Mouse (Mus musculus) limb, embryonic 11.5 days (tissue): ENCODE measurements around the gene Dgkg. TPM values are rescaled to one million over a fixed set of nuclear protein-coding genes. Genes with fewer than 3 reads are reported as not detected.

Experiments used
- ATAC-seq: fragments of 200-750 bp; cut with Nextera tagmentation; 2 replicates; pipeline ENCODE4 v1.8.0; 2017; ENCODE audit warnings: low read depth; ENCODE audit not compliant: insufficient number of reproducible peaks, low FRiP score, low TSS enrichment
- DNase-seq: peaks from one replicate; pipeline ENCODE4 v3.0.0-alpha.2; 2015; ENCODE audit warnings: low spot score
- H3K27ac ChIP-seq: fragments of 300-500 bp; sonication (generic); replicated peaks from 2 replicates; pipeline ENCODE4 v1.5.1; 2014; ENCODE audit warnings: low read depth, mild to moderate bottlenecking, low read length
- H3K27me3 ChIP-seq: fragments of 300-500 bp; sonication (generic); 2 replicates; pipeline ENCODE4 v1.6.1; 2014; ENCODE audit warnings: mild to moderate bottlenecking, low read length, mixed read lengths; ENCODE audit not compliant: control insufficient read depth, insufficient read depth
- H3K36me3 ChIP-seq: fragments of 300-500 bp; sonication (generic); 2 replicates; pipeline ENCODE4 v1.6.1; 2014; ENCODE audit warnings: mild to moderate bottlenecking, low read length, moderate library complexity, mixed read lengths; ENCODE audit not compliant: control insufficient read depth, insufficient read depth
- H3K4me1 ChIP-seq: fragments of 300-500 bp; sonication (generic); 2 replicates; pipeline ENCODE4 v1.6.1; 2014; ENCODE audit warnings: low read length, mixed read lengths; ENCODE audit not compliant: control insufficient read depth, insufficient read depth
- H3K4me2 ChIP-seq: fragments of 300-500 bp; sonication (generic); 2 replicates; pipeline ENCODE4 v1.6.1; 2014; ENCODE audit warnings: low read depth, mild to moderate bottlenecking, moderate library complexity; ENCODE audit not compliant: severe bottlenecking
- H3K4me3 ChIP-seq: fragments of 300-500 bp; sonication (generic); 2 replicates; pipeline ENCODE4 v1.5.1; 2014; ENCODE audit warnings: low read depth, low read length
- H3K9ac ChIP-seq: fragments of 300-500 bp; sonication (generic); 2 replicates; pipeline ENCODE4 v1.6.1; 2014; ENCODE audit warnings: mild to moderate bottlenecking, low read length
- H3K9me3 ChIP-seq: fragments of 300-500 bp; sonication (generic); 2 replicates; pipeline ENCODE4 v1.6.1; 2016; ENCODE audit warnings: low read length; ENCODE audit not compliant: control insufficient read depth
- WGBS: fragments of 180-500 bp; shearing (Covaris S2); extraction: QIAGEN DNeasy Blood & Tissue Kit; methylation state at CpG from one replicate; pipeline ENCODE4 v1.1.7; 2014; 5-methylcytosine and 5-hydroxymethylcytosine counted together
- polyA plus RNA-seq: library from polyadenylated mRNA; unstranded; fragments of >200 nt; fragmentation: Nextera tagmentation; extraction: Ambion mirVana; gene quantifications from 2 replicates; pipeline ENCODE4 v1.2.1, GENCODE M21; 2014

Gene Dgkg
- polyA plus RNA-seq, 1 experiment from 2014 or later, result 0.16 TPM

DNA sequence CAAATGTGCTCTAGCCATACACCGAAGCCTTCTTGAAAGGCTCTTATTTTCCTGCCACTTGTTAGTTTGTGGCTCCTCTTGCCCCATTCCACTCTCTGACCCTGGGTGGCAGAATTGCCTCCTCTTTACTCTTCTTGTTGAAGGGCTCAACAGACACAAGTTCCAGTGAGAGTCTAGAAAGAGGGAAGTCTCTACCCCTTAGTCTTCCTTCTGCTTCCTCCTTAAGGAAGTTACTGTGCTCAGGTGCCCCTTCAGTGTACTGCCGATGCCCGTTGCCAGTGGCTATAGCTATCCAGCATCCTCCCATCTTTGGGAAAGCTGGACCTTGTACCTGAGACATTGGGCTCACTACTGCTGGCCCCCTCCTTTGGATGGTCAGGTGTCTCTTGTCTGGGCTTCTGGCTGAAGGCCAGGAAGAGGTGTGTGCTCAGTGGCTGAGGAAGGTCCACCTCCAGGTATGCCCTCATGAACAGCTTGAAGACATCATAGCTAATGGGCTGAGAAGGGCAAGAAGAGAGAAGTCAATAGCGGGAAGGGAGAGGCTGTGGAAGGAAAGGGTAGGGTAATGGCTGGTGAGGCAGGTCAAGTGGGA lies 56.8 kb downstream of the Dgkg start:
- WGBS, result 90% methylated on average over 4 of the region's 4 CpGs
- Histone ChIP-seq H3K9me3 (no peaks in the 10 kb centered on the region), H3K4me3 (no peak overlapping the region), H3K4me1 (no peaks in the 10 kb centered on the region), H3K36me3 (no peaks in the 10 kb centered on the region), H3K4me2 (no peak overlapping the region), H3K9ac (no peak overlapping the region), H3K27me3 (no peaks in the 10 kb centered on the region), H3K27ac (no peak overlapping the region)
- DNase-seq, result no peak
- ATAC-seq, result no peak

DNA sequence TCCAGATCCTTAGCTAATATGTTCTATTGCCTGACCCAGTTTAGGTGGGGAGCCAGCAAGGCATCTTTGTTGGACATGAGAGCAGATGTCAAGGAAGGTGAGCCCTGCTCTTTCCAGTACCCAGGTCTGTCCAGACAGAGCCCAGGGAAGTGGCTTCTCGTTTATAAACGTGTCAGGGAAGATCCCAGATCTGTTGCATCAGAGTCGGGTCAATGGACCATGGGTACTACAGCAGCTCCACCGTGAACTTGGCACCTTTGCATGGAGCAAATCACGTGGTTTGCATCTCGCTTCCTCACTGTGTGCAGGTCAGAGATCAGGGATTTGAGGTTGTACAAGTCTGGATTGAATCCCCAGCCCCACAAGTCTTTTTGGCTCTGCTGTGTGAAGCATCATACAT lies 58.3 kb downstream of the Dgkg start:
- ATAC-seq, result no peak
- no peak overlapping the region for H3K9ac ChIP-seq
- no peak overlapping the region for H3K4me2 ChIP-seq
- H3K4me1 ChIP-seq, result no peaks in the 10 kb centered on the region
- WGBS, result 87% methylated on average over 6 of the region's 6 CpGs
- H3K36me3 ChIP-seq, result no peaks in the 10 kb centered on the region
- DNase-seq, result no peak
- no peak overlapping the region for H3K4me3 ChIP-seq
- H3K27ac ChIP-seq, result no peak overlapping the region
- no peaks in the 10 kb centered on the region for H3K9me3 ChIP-seq
- no peaks in the 10 kb centered on the region for H3K27me3 ChIP-seq

GRCm38 (mm10) chr16:22596394-22596793 lies 60.6 kb downstream of the Dgkg start:
- H3K27ac ChIP-seq, result no peak overlapping the region
- ATAC-seq, result no peak
- H3K27me3 ChIP-seq, result no peaks in the 10 kb centered on the region
- H3K36me3 ChIP-seq, result no peaks in the 10 kb centered on the region
- no peaks in the 10 kb centered on the region for H3K9me3 ChIP-seq
- WGBS, result 82% methylated on average over 1 of the region's 1 CpGs
- no peak overlapping the region for H3K4me2 ChIP-seq
- no peak for DNase-seq
- H3K9ac ChIP-seq, result no peak overlapping the region
- no peak overlapping the region for H3K4me3 ChIP-seq
- H3K4me1 ChIP-seq, result no peaks in the 10 kb centered on the region

GRCm38 (mm10) chr16:22593907-22594306 lies 63.1 kb downstream of the Dgkg start:
- H3K27me3 ChIP-seq, result no peaks in the 10 kb centered on the region
- H3K4me3 ChIP-seq, result no peak overlapping the region
- WGBS, result 93% methylated on average over 2 of the region's 2 CpGs
- no peaks in the 10 kb centered on the region for H3K4me1 ChIP-seq
- no peak overlapping the region for H3K27ac ChIP-seq
- no peak overlapping the region for H3K9ac ChIP-seq
- no peaks in the 10 kb centered on the region for H3K9me3 ChIP-seq
- no peak overlapping the region for H3K4me2 ChIP-seq
- no peak for ATAC-seq
- no peaks in the 10 kb centered on the region for H3K36me3 ChIP-seq
- no peak for DNase-seq

DNA sequence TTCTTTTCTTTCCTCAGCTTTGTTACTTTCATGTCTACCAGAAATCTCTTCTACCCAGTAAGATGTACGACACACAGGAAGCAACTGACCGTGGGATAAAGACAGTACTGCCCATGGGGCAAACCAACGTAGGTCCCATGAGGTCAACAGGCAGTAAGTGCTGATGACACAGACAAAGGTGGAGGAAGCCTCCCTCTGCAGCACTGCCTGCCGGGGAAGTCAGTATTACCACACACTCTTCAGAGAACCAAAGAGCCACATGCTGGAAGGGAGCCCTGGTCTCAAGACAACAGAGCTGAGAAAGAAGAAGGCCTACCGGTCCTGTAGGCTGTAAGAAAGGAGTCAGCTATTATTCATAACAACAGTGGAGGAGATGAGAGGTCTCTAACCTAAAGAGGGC lies 67.4 kb downstream of the Dgkg start:
- Histone ChIP-seq H3K36me3 (no peaks in the 10 kb centered on the region), H3K4me2 (no peak overlapping the region), H3K27me3 (no peaks in the 10 kb centered on the region), H3K4me3 (no peak overlapping the region), H3K4me1 (no peaks in the 10 kb centered on the region), H3K27ac (no peak overlapping the region), H3K9me3 (no peaks in the 10 kb centered on the region), H3K9ac (no peak overlapping the region)
- WGBS, result 74% methylated on average over 5 of the region's 5 CpGs
- ATAC-seq (no peak), DNase-seq (no peak)

GRCm38 (mm10) chr16:22586151-22586836 lies 70.7 kb downstream of the Dgkg start:
- Histone ChIP-seq H3K4me1 (no peaks in the 10 kb centered on the region), H3K4me3 (no peak overlapping the region), H3K4me2 (no peak overlapping the region), H3K27ac (no peak overlapping the region), H3K36me3 (no peaks in the 10 kb centered on the region), H3K9ac (no peak overlapping the region), H3K27me3 (no peaks in the 10 kb centered on the region), H3K9me3 (no peaks in the 10 kb centered on the region)
- DNase-seq (no peak), ATAC-seq (no peak)
- 88% methylated on average over 11 of the region's 11 CpGs for WGBS

- Histone ChIP-seq H3K9me3 (no peaks in the 10 kb centered on the region), H3K36me3 (no peaks in the 10 kb centered on the region), H3K4me2 (no peak overlapping the region), H3K4me3 (no peak overlapping the region), H3K27ac (no peak overlapping the region), H3K9ac (no peak overlapping the region), H3K27me3 (no peaks in the 10 kb centered on the region), H3K4me1 (no peaks in the 10 kb centered on the region)
- DNase-seq, result no peak
- no peak for ATAC-seq
- 88% methylated on average over 3 of the region's 3 CpGs for WGBS
Observed at GRCm38 (mm10) chr16:22585523-22585922, 71.5 kb downstream of the Dgkg start.

DNA sequence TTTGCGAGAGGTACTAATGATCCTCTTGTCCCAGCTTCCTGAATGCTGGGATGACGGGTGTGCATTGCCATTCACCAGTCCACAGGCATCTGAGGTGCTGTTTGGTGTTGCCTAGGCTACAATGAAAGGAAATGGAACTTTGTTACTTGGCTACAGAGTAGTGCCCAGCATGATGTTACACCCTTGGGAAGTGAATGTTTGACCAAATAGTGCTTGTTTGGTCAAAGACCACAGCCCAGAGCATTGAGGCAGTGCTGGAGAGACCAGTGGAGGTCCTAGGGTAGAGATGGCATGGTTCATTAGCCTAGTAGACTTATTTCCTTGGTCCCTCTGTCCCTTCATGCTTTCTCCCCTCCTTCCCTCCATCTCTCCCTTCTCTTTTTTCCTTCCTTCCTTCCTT lies 73.6 kb downstream of the Dgkg start:
- Histone ChIP-seq H3K9ac (no peak overlapping the region), H3K4me2 (no peak overlapping the region), H3K4me3 (no peak overlapping the region), H3K27ac (no peak overlapping the region), H3K36me3 (no peaks in the 10 kb centered on the region), H3K9me3 (no peaks in the 10 kb centered on the region), H3K4me1 (no peaks in the 10 kb centered on the region), H3K27me3 (no peaks in the 10 kb centered on the region)
- ATAC-seq (no peak), DNase-seq (no peak)
- 59% methylated on average over 2 of the region's 2 CpGs for WGBS
